Mouse (Mus musculus) hematopoietic multipotent progenitor cell, adult 10-12 weeks (in vitro differentiated cells): ENCODE measurements around the gene Smg8. TPM values are rescaled to one million over a fixed set of nuclear protein-coding genes. Genes with fewer than 3 reads are reported as not detected.

Experiments
- polyA plus RNA-seq: library from polyadenylated mRNA; stranded (reverse); fragments of >175 nt; gene quantifications from 2 replicates; pipeline ENCODE4 v1.2.3, GENCODE M21; 2012; ENCODE audit warnings: low replicate concordance

Smg8 gene
- polyA plus RNA-seq = 4.4 and 5.0 TPM in 2 replicates

GRCm38 (mm10) chr11:87086290-87086984 is at the start of gene Smg8:
Gene Smg8 (minus strand): TSS chr11:87086774.

GRCm38 (mm10) chr11:87126824-87127816 is 40.5 kb upstream of the Smg8 start, which contains the start of gene Trim37:
Gene Trim37 (plus strand): TSS chr11:87127077.

GRCm38 (mm10) chr11:87108755-87109518 is 22.4 kb upstream of the Smg8 start, which contains the start of gene Ska2:
Gene Ska2 (plus strand): TSS chr11:87109234.

GRCm38 (mm10) chr11:87108409-87108754 is 21.8 kb upstream of the Smg8 start, which contains the start of gene Prr11:
Gene Prr11 (minus strand): TSS chr11:87108708.

GRCm38 (mm10) chr11:87073866-87074440 is 12.6 kb downstream of the Smg8 start, which contains the start of gene Gdpd1:
Gene Gdpd1 (minus strand): TSS chr11:87074062.

Other genes with a start within 250 kb of the Smg8 start
- gene Ypel2, start 93.1 kb downstream of the Smg8 start, polyA plus RNA-seq = 3.4 and 4.6 TPM in 2 replicates
- gene Gdpd1, start 12.7 kb downstream of the Smg8 start, polyA plus RNA-seq = 0.13 and 0.88 TPM in 2 replicates
- 0.26 and 0.65 TPM in 2 replicates for gene Prr11, start 21.9 kb upstream of the Smg8 start, polyA plus RNA-seq
- 0.20 and 1.1 TPM in 2 replicates for gene Ska2, start 22.5 kb upstream of the Smg8 start, polyA plus RNA-seq
- 4.1 and 6.1 TPM in 2 replicates for gene Trim37, start 40.3 kb upstream of the Smg8 start, polyA plus RNA-seq